Mouse (Mus musculus): ENCODE results near the gene Patj. TPM values are rescaled to one million over a fixed set of nuclear protein-coding genes. Genes with fewer than 3 reads are reported as not detected.
"Not testable (repeated sequence)": the region's sequence is repeated elsewhere in the genome, so short reads cannot be mapped to it uniquely, and the experiment has no call there.

Patj gene
- polyA plus RNA-seq, 1 experiment, result 25.3 TPM

DNA sequence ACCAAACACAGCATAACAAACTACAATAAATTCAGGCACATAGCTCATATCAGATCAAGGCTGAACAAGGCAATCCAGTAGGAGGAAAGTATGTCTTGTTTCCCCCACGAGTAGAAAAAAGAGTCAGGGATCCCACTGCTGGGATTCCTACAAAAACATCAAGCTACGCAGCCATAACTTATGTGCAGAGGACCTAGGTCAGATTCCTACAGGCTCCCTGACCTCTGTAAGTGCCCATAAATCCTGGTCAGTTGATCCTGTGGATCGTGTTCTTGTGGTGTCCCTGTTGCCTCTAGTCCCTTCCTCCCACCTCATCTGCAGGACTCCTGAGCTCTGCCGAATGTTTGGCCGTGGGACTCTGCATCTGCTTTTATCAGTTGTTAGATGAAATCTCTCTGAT, 10.5 kb upstream of the Patj start:
- no peak overlapping the region for H3K27ac ChIP-seq (ENCODE audit: insufficient read depth, low read depth, low read length)
- no peak for DNase-seq
- no peak for TF ChIP-seq CTCF (conservative IDR thresholded peaks at IDR 0.05; ENCODE audit: insufficient read depth, insufficient read length, low read depth, low read length)
- TF ChIP-seq POLR2A (IDR thresholded peaks at IDR 0.05; ENCODE audit: low read depth, low read length), result no peak
- H3K4me1 ChIP-seq (ENCODE audit: control insufficient read depth, insufficient read depth, low read length), result no peaks in the 10 kb centered on the region; the same call in 1 of the 2 replicates
- no peaks in the 10 kb centered on the region for H3K36me3 ChIP-seq (ENCODE audit: control insufficient read depth, insufficient read depth, low read length)
- no peaks in the 10 kb centered on the region for H3K27me3 ChIP-seq (replicated peaks; ENCODE audit: control insufficient read depth, insufficient read depth, low read length)
- no peak overlapping the region for H3K4me3 ChIP-seq (ENCODE audit: insufficient read depth, low read depth, low read length)
- WGBS, result 38% methylated on average over 5 of the region's 5 CpGs

DNA sequence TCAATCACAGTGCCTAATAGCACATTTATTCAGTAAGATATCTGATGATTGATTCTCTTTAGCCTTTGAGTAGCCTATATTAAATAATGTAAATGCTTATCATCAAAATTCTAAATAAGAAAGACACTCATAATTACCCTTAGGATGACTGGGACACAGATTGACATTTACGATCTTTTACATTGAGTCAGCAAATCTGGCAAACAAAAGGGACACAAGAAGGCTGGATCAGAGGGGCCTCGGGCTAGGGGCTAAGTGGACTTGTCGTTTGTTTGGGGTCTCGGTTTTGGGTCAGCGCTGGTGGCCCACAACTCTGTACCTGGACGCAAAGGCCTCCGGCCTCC, 267 bp upstream of the Patj start:
- H3K36me3 ChIP-seq (ENCODE audit: control insufficient read depth, insufficient read depth, low read length), result no peaks in the 10 kb centered on the region
- WGBS, result 6% methylated on average over 7 of the region's 7 CpGs
- H3K4me1 ChIP-seq (ENCODE audit: control insufficient read depth, insufficient read depth, low read length), result peaks cover 4% of the 10 kb centered on the region; the same call in 1 of the 2 replicates
- no peaks in the 10 kb centered on the region for H3K27me3 ChIP-seq (replicated peaks; ENCODE audit: control insufficient read depth, insufficient read depth, low read length)
- peak overlapping the region; percentile 94 for H3K4me3 ChIP-seq (ENCODE audit: insufficient read depth, low read depth, low read length)
- no peak for TF ChIP-seq CTCF (conservative IDR thresholded peaks at IDR 0.05; ENCODE audit: insufficient read depth, insufficient read length, low read depth, low read length)
- TF ChIP-seq POLR2A (IDR thresholded peaks at IDR 0.05; ENCODE audit: low read depth, low read length), result no peak
- peak overlapping the region; percentile 96 for H3K27ac ChIP-seq (ENCODE audit: insufficient read depth, low read depth, low read length)
- DNase-seq, result no peak

DNA sequence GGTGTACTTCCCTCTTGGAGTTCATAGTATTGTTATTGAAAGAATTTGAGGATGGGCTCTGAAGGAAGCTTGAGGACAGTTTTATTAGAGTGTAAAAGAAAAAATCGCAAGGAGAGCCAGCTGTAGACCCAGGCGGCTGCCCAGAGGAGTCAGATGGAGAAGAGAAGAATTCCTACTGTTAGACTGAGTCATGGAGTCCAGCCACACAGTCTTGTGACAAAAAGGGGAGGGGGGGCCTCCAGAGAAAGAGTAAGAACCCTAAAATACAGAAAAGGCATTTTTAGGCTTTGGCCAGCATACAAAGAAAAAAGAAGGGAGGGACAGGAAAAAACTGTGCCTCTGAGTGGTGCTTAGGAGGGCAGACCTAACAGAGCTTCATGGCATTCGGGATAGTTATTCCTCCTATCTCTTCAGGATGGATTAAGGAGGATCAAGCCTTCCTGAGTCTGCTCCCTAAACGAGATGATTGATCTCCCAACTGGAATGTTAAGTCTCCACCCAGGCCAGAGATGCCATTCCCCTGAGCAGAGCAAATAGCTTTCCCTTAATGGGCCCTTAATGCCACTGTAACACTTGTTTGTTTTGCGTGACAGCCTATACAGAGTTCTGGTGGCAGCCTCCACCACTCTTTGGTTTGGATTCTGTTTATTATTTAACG, 5.5 kb downstream of the Patj start:
- no peak for TF ChIP-seq CTCF (conservative IDR thresholded peaks at IDR 0.05; ENCODE audit: insufficient read depth, insufficient read length, low read depth, low read length)
- TF ChIP-seq POLR2A (IDR thresholded peaks at IDR 0.05; ENCODE audit: low read depth, low read length), result no peak
- H3K4me1 ChIP-seq (ENCODE audit: control insufficient read depth, insufficient read depth, low read length), result peaks cover 25% of the 10 kb centered on the region
- H3K4me3 ChIP-seq (ENCODE audit: insufficient read depth, low read depth, low read length), result no peak overlapping the region
- peak overlapping the region; percentile 85 for H3K27ac ChIP-seq (ENCODE audit: insufficient read depth, low read depth, low read length)
- H3K36me3 ChIP-seq (ENCODE audit: control insufficient read depth, insufficient read depth, low read length), result no peaks in the 10 kb centered on the region
- WGBS, result 29% methylated on average over 6 of the region's 6 CpGs
- H3K27me3 ChIP-seq (replicated peaks; ENCODE audit: control insufficient read depth, insufficient read depth, low read length), result no peaks in the 10 kb centered on the region
- DNase-seq, result peak; percentile 53

DNA sequence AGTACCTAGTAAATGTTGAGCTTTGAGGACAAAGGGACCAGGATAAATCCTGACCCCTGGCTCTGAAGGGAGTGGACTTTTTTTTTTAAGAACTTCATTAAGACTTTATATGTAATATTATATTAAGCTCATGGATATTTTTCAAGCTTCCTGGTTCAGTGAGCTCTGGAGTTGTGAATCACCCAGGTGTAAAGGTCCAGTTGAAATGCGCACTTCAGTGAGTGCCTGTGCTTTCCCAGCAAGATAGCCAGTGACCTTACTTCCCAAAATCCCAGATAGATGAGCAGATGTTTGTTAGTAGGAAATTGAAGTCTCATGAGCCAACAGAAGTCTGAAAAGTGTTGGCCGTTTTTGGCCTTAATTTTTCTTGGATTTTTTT, 6.0 kb downstream of the Patj start:
- H3K27ac ChIP-seq (ENCODE audit: insufficient read depth, low read depth, low read length), result peak overlapping the region; percentile 85

DNA sequence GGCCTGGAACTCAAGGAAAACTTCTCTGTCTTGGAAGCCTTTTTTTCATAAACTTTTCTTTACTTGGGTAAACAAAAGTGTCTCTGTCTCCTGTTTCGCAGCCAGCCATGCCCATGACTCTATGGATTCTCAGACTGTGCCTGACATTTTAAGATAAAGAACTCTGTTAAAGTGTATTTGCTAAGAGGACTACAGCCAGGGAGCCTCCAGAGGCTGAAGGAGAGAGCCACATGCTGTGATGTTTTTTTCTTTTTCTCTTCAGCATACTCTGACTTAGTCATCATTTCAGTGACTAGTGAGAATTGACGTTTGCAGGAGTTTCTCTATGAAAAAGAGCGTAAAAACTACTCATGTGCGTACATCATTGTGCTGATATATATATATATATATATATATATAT, 7.9 kb downstream of the Patj start:
- WGBS, result 81% methylated on average over 4 of the region's 4 CpGs

More for the DNA sequence above, 6.0 kb downstream of the Patj start:
- DNase-seq, result peak; percentile 53
- 29% methylated on average over 2 of the region's 2 CpGs for WGBS
- H3K4me3 ChIP-seq (ENCODE audit: insufficient read depth, low read depth, low read length), result no peak overlapping the region
- no peak for TF ChIP-seq POLR2A (IDR thresholded peaks at IDR 0.05; ENCODE audit: low read depth, low read length)
- TF ChIP-seq CTCF (conservative IDR thresholded peaks at IDR 0.05; ENCODE audit: insufficient read depth, insufficient read length, low read depth, low read length), result no peak
- H3K4me1 ChIP-seq (ENCODE audit: control insufficient read depth, insufficient read depth, low read length), result peaks cover 25% of the 10 kb centered on the region
- H3K36me3 ChIP-seq (ENCODE audit: control insufficient read depth, insufficient read depth, low read length), result no peaks in the 10 kb centered on the region
- no peaks in the 10 kb centered on the region for H3K27me3 ChIP-seq (replicated peaks; ENCODE audit: control insufficient read depth, insufficient read depth, low read length)

DNA sequence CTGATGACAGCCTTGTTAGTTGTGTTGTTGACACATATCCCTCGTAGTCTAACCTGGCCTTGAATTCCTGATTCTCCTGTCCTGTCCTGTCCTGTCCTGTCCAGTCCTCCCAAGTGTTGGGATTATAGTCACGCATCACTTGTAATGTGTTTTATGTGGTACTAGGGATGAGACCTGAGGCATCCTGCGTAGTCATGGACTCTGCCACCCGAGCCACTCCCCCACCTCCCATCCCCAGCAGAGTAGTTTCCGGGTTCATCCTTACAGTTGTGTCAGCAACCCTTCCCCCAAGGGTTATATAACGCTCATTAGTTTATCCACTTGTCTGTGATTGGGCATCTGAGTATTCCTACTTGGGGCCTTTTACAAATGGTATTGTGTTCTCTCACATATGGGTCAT, 8.8 kb downstream of the Patj start:
- 59% methylated on average over 6 of the region's 6 CpGs for WGBS
- TF ChIP-seq CTCF (conservative IDR thresholded peaks at IDR 0.05; ENCODE audit: insufficient read depth, insufficient read length, low read depth, low read length) (no peak), POLR2A (IDR thresholded peaks at IDR 0.05; ENCODE audit: low read depth, low read length) (no peak)
- DNase-seq, result peak; percentile 63
- Histone ChIP-seq H3K36me3 (ENCODE audit: control insufficient read depth, insufficient read depth, low read length) (peaks cover 2% of the 10 kb centered on the region; the same call in 1 of the 2 replicates), H3K4me1 (ENCODE audit: control insufficient read depth, insufficient read depth, low read length) (peaks cover 21% of the 10 kb centered on the region), H3K27ac (ENCODE audit: insufficient read depth, low read depth, low read length) (no peak overlapping the region), H3K4me3 (ENCODE audit: insufficient read depth, low read depth, low read length) (no peak overlapping the region), H3K27me3 (replicated peaks; ENCODE audit: control insufficient read depth, insufficient read depth, low read length) (no peaks in the 10 kb centered on the region)

More for the DNA sequence above, 7.9 kb downstream of the Patj start:
- TF ChIP-seq POLR2A (IDR thresholded peaks at IDR 0.05; ENCODE audit: low read depth, low read length) (no peak), CTCF (conservative IDR thresholded peaks at IDR 0.05; ENCODE audit: insufficient read depth, insufficient read length, low read depth, low read length) (no peak)
- Histone ChIP-seq H3K4me1 (ENCODE audit: control insufficient read depth, insufficient read depth, low read length) (peaks cover 25% of the 10 kb centered on the region), H3K27ac (ENCODE audit: insufficient read depth, low read depth, low read length) (no peak overlapping the region), H3K36me3 (ENCODE audit: control insufficient read depth, insufficient read depth, low read length) (peaks cover 2% of the 10 kb centered on the region; the same call in 1 of the 2 replicates), H3K4me3 (ENCODE audit: insufficient read depth, low read depth, low read length) (no peak overlapping the region), H3K27me3 (replicated peaks; ENCODE audit: control insufficient read depth, insufficient read depth, low read length) (no peaks in the 10 kb centered on the region)
- no peak for DNase-seq

DNA sequence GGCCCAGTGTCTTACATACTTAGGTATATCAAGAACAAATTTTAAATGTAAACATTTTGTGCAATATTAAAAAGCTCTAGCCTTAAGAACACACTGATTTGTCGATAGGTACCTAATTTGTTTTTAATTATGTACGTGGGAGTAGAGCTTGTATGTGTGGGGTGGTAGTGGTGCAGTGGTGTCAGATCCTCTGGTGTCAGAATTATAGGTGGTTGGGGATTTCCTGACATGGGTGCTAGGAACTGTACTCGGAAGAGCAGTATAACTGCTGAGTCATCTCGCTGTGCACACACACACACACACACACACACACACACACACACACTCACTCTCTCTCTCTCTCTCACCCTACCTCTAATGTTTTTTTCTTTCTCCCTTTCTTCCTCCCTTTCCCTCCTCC, 12.9 kb downstream of the Patj start:
- TF ChIP-seq CTCF (conservative IDR thresholded peaks at IDR 0.05; ENCODE audit: insufficient read depth, insufficient read length, low read depth, low read length) (no peak), POLR2A (IDR thresholded peaks at IDR 0.05; ENCODE audit: low read depth, low read length) (no peak)
- WGBS, result 79% methylated on average over 4 of the region's 4 CpGs
- peaks cover 3% of the 10 kb centered on the region; the same call in 1 of the 2 replicates for H3K36me3 ChIP-seq (ENCODE audit: control insufficient read depth, insufficient read depth, low read length)
- H3K4me1 ChIP-seq (ENCODE audit: control insufficient read depth, insufficient read depth, low read length), result peaks cover 6% of the 10 kb centered on the region
- no peaks in the 10 kb centered on the region for H3K27me3 ChIP-seq (replicated peaks; ENCODE audit: control insufficient read depth, insufficient read depth, low read length)
- DNase-seq, result no peak
- H3K4me3 ChIP-seq (ENCODE audit: insufficient read depth, low read depth, low read length), result no peak overlapping the region
- no peak overlapping the region for H3K27ac ChIP-seq (ENCODE audit: insufficient read depth, low read depth, low read length)

DNA sequence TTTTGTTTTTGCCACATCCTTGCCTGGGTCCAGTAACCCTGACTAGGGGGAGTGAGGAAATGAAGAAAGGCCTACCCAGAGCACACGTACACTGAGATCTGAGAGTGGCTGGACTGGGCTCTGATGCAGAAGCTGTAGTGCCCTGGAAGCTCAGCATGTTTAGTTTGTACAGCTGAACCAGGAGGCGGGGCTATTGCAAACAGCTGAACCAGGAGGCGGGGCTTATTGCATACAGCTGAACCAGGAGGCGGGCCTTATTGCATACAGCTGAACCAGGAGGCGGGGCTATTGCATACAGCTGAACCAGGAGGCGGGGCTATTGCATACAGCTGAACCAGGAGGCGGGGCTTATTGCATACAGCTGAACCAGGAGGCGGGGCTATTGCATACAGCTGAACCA, 19.6 kb downstream of the Patj start:
- H3K27ac ChIP-seq (ENCODE audit: insufficient read depth, low read depth, low read length); H3K27me3 ChIP-seq (replicated peaks; ENCODE audit: control insufficient read depth, insufficient read depth, low read length); DNase-seq; H3K4me1 ChIP-seq (ENCODE audit: control insufficient read depth, insufficient read depth, low read length); H3K36me3 ChIP-seq (ENCODE audit: control insufficient read depth, insufficient read depth, low read length); H3K4me3 ChIP-seq (ENCODE audit: insufficient read depth, low read depth, low read length): not testable (repeated sequence)
- 95% methylated on average over 8 of the region's 8 CpGs for WGBS

Measured in kidney, adult 2 months (tissue).